Mouse (Mus musculus): ENCODE data around the gene Stk24. TPM values are rescaled to one million over a fixed set of nuclear protein-coding genes. Genes with fewer than 3 reads are reported as not detected.
"Not testable (repeated sequence)": the region's sequence is repeated elsewhere in the genome, so short reads cannot be mapped to it uniquely, and the experiment has no call there.

Stk24 gene
- total RNA-seq (2015) = 143 and 146 TPM in 2 replicates
- total RNA-seq (2017) = 105 and 124 TPM in 2 replicates

DNA sequence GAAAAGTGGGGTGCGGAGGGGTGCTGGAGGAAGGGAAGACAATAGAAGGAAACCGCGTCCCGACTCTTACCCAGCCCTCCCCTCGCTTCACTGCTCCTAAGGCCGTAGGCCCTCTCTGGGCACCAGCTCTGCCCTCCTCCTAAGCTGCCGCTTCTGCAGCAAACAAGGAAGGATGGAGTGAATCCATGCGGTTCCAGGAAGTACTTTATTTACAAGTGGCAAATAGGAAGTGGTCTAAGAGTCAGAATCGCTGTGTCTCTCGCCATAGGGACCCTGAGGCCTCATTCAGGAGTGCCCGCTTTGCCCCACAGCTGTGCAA, at the start of gene Stk24:
Gene Stk24 (minus strand): TSS at position 185 of the 319 bp plus-strand sequence.
- peak; percentile 23 for ATAC-seq (ENCODE audit: poor library complexity, severe bottlenecking)

- no peak for ATAC-seq (ENCODE audit: poor library complexity, severe bottlenecking)
Measured at GRCm38 (mm10) chr14:121428148-121428547, 48.3 kb upstream of the Stk24 start.

- 0 out of 2 replicates have a peak, but pooled peaks have one; percentile 27 for ATAC-seq (ENCODE audit: poor library complexity, severe bottlenecking)
Measured at GRCm38 (mm10) chr14:121426743-121427142, 46.9 kb upstream of the Stk24 start.

GRCm38 (mm10) chr14:121425004-121425793, 45.4 kb upstream of the Stk24 start:
- ATAC-seq (ENCODE audit: poor library complexity, severe bottlenecking) = no peak

- ATAC-seq (ENCODE audit: poor library complexity, severe bottlenecking) = peak; percentile 34
Measured at GRCm38 (mm10) chr14:121423341-121423751, 43.5 kb upstream of the Stk24 start.

GRCm38 (mm10) chr14:121422664-121423340, 43.0 kb upstream of the Stk24 start:
- peak; percentile 78 for ATAC-seq (ENCODE audit: poor library complexity, severe bottlenecking)

DNA sequence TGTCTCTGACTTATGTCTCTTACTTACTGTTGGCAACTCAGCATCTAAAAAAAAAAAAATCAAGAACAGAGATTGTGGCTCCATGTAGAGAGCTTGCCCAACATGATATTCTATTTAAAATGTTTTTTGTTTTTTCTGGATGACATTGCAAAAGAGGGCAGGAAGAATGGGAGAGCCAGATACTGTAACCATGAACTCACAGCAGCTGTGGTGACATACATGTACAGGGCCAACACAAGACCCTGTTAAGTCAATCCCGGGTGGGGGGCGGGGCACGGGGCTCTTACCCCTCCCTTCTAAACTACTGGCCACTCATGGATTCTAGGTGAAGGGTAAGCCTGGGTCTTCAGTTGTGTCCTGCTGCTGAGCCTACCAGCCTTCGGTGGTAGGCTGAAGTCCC, 42.2 kb upstream of the Stk24 start:
- no peak for ATAC-seq (ENCODE audit: poor library complexity, severe bottlenecking)

- no peak for ATAC-seq (ENCODE audit: poor library complexity, severe bottlenecking)
Measured at GRCm38 (mm10) chr14:121417594-121417993, 37.8 kb upstream of the Stk24 start.

GRCm38 (mm10) chr14:121416626-121417319, 37.0 kb upstream of the Stk24 start:
- ATAC-seq (ENCODE audit: poor library complexity, severe bottlenecking) = peak; percentile 73

DNA sequence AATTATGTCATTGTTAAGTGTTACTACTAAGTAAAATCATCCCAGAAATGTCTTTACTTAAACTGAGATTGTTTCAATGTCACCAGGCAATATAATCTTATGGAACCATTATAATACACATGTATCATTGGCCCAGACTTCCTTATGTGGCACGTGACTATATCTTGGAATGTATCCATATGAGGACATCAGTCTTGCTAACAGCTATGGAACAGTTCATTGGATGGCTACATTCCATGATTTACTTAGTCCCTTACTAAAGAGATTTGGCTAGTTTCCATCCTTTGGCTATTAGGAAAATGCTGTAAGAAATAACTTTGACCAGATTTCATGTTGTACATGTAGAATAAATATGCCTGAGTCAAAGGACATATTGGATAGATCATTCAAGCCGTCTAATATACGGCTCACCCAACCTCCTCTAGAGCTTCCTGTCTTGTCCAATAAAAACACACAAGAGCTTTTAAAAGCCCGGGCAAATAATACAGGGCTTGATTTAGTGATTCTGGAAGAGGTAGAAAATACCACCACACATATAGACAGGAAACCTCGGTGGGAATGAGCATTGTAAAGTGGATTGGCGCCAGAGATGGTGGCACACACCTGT, 34.9 kb upstream of the Stk24 start:
- no peak for ATAC-seq (ENCODE audit: poor library complexity, severe bottlenecking)

DNA sequence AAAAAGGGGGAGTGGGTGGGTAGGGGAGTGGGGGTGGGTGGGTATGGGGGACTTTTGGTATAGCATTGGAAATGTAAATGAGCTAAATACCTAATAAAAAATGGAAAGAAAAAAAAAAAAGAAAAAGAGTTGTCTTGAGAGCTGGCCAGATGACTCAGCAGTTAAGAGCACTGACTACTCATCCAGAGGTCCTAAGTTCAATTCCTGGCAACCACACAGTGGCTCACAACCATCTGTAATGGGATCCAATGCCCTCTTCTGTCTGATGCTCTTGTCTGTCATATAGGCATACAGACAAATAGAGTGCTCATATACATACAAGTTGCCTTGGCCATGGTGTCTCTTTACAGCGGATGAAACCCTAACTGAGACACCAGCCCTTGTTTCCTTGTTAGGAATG, 33.9 kb upstream of the Stk24 start:
- ATAC-seq (ENCODE audit: poor library complexity, severe bottlenecking) = not testable (repeated sequence)

DNA sequence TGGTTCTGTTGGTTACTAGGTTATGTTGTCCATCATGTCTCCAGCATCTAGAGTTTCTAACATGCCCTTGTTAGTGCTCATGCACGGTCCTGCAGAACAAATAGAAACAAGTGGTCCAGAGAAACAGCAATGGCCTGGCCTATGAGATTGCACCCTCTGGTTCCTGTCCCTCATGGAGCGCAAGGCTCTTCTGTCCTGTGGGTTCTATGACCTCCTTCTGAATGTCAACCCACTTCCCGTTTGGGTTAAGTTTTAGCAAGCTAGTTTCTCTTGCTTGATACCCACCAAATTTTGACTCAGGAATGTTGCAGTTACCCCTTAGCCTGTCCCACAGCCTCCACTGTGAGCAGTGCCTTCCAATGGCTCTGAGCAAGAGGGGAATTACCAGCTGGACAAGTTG, 29.1 kb upstream of the Stk24 start:
- ATAC-seq (ENCODE audit: poor library complexity, severe bottlenecking) = peak; percentile 44

GRCm38 (mm10) chr14:121406943-121407342, 27.1 kb upstream of the Stk24 start:
- ATAC-seq (ENCODE audit: poor library complexity, severe bottlenecking) = peak; percentile 22; the same call in 1 of the 2 replicates

DNA sequence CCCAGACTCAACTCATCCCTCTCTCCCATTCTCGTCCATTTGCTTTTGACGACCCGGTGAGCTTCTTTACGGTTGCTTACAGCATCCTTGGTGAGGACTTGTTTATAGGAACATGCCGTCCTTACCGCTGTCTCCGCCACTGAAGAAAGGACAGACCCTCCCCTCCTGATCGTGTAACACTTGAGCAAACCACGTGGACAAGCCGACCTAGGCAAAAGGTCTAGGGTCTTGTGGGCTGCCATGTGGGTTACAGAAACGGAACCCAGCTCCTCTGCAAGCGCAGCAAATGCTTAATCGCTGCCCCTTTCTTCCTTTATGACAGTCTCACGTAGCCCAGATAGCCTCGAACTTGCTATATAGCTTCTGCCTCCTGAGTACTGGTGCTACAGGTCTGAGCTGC, 25.7 kb upstream of the Stk24 start:
- ATAC-seq (ENCODE audit: poor library complexity, severe bottlenecking) = no peak

DNA sequence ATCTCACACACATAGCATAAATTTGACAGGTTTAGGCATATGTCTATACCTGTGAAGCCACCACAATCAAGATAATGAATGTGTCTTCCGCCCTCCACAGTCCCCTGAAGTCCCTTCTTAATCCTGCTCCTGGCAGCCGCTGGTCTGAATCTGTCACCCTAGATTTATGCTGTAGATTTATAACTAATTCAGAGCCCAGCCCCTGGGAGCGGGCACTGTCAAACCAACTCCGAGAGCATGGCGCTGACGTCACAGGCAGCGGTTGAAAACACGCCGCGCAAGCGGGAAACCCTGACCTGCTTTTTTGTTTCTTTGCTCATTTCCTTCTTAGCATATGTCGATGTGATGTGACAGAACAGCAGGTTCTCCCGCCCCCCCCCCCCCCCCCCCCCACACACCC, 25.3 kb upstream of the Stk24 start:
- peak; percentile 58 for ATAC-seq (ENCODE audit: poor library complexity, severe bottlenecking)

GRCm38 (mm10) chr14:121399676-121400075, 19.9 kb upstream of the Stk24 start:
- no peak for ATAC-seq (ENCODE audit: poor library complexity, severe bottlenecking)

DNA sequence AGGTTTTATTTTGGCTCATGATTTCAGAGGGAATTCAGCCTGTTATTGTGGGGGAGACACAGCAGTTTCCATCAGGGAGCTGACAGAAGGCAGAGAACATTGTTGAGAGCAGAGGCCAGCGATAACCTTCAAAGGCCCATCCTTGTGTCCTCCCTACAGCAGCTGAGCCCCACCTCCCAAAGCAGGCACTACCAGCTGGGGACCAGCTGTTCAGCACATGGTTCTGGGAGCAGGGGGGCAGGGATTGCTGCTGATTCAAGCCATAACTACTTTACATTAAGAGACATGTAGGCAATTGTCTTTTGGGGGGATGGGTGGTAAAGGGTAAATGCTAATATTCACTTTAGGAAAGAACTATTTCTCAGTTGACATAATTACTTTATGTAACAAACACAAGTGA, 17.7 kb upstream of the Stk24 start:
- no peak for ATAC-seq (ENCODE audit: poor library complexity, severe bottlenecking)

- ATAC-seq (ENCODE audit: poor library complexity, severe bottlenecking) = peak; percentile 30; the same call in 1 of the 2 replicates
Measured at GRCm38 (mm10) chr14:121395125-121395524, 15.3 kb upstream of the Stk24 start.

DNA sequence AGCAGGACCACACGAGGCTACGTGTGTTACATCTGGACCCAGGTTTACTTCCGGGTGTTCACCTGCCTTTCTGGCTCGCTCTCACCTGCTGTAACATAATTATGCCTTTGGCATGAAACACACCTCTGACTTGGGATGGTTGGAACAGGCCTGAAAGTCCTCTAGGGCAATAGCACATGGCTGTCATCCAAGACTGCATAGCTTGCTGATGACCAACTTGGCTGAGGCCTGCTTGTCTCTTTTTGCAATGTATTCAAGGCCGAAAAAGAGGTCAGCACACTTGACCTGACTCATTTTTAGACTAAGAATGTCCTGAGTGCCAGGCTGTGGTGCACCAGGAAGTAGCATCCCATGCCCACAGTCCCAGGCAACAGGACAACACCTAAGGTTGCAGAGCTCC, 12.1 kb upstream of the Stk24 start:
- ATAC-seq (ENCODE audit: poor library complexity, severe bottlenecking) = no peak

DNA sequence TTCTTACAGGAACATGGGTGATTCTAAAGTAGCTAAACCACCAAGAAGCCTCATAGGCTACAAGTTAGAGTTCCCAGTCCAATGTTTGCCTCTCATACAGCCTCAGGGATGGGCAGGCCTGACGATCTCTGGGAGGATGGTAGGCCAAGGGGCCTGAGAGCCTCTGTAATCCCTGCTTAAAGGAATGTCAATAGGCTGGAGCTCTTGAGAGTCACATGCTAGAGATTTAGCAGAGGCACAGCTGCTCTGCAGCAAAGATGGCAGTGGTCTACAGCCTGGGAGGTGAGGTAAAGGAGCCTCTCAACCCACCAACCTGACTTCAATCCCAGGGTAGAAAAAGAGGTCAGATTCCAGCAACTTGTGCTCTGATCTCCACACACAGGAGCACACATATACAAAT, 7.9 kb upstream of the Stk24 start:
- ATAC-seq (ENCODE audit: poor library complexity, severe bottlenecking) = no peak

DNA sequence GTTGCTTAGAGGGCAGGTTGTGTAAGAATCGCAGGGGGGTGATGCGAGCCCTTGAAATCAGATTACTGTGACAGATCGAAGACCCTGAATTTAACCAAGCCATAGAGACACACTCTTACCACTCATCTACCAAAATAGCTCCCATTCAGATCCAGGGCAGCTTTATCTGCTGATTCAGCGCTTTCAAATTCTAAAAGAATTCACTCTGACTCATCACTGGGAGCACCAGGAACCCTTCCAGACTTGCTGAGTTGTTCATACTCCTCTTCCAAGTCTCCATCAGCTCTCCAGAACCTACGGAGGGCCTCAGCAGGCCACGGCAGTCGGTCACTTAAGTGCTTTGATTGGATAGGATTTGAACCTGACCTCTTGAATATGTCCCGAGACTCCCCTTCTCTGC, 5.6 kb upstream of the Stk24 start:
- no peak for ATAC-seq (ENCODE audit: poor library complexity, severe bottlenecking)

All from megakaryocyte, adult 5-6 weeks (primary cell).